Mouse (Mus musculus) B cell, adult 62 days (primary cell): ENCODE results near the gene Ager. TPM values are rescaled to one million over a fixed set of nuclear protein-coding genes. Genes with fewer than 3 reads are reported as not detected.

Experiments
- total RNA-seq: library from RNA; stranded (reverse); gene quantifications from 4 replicates; pipeline ENCODE4 v1.2.4, GENCODE M21; 2023

Ager gene
- 3.6 to 4.4 TPM (median 4.3 TPM) in 4 replicates for total RNA-seq

GRCm38 (mm10) chr17:34597566-34598095 lies at the start of gene Ager:
Ager (plus strand) TSS chr17:34597862.

DNA sequence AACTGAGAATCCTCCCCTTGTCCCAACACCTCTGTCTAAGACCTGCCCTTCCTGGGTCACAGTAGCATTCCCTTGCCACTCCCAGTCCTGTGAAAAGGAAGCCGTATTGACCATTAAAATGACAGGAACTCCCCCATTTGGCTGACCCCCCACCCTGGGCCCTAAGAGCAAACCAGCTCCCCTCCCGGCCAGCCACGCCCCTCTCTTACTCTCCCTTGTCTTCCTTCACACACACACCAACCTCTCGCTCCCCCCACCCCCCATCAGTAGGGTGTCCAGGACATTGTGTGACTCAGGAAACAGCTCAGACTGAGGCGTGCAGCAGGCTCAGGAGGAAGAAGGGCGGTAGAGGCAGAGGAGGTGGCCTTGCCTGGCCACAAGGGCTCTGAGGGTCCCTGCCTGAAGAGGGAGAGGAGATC lies 33.6 kb upstream of the Ager start, which contains the start of gene Notch4:
Notch4 (plus strand) TSS at position 266 of the 419 bp plus-strand sequence.

GRCm38 (mm10) chr17:34589681-34590101 lies 8.0 kb upstream of the Ager start, which contains the start of gene Gpsm3:
Gpsm3 (plus strand) TSS chr17:34589806.

DNA sequence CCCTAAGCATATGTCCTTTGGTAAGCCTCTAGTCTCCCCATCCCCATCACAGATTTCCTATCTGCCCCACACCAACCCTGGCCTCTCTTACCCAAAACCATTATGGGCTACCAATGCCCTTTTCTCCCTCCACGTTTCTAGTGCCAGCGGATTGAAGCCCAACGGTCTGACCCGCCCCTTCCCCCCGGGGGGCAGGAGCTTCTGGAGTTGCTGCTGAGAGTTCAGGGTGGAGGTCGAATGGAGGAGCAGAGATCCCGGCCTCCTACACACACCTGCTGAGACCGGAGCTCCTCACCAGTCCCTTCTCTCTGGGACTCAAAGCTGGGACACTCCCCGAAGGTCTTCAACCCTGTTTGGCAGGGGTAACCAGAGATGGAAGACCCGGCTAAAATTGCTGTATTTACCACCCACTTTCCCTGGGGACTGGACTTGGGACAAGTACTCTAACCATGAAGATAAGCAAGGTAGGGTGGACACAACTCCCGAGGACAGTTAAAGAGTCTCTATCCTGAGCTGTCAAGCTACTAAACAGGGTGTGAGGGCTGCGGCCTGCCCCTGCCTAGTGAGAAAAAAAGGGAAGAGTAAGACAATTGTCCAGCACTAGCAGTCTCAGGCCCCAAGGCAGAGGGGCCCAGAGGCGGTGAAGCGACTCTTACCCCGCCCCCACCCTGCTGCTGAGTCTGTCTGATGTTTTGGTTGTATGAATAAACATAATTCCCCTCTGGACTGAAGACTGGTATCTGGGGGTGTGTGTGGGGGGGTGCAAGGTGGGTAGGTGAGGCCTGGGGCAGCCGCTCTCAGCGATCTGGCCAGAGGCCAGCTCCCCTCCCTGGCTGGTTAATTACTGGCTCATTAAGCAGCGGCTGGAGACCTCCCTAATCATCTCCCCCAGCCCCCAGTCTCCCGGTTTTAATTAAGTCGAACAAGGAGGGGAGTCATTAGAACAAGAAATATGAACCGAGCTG lies 6.4 kb upstream of the Ager start, which contains the start of gene Pbx2:
Pbx2 (plus strand) TSS at position 238 of the 965 bp plus-strand sequence.

GRCm38 (mm10) chr17:34603375-34604060 lies 5.9 kb downstream of the Ager start, which contains the start of gene Rnf5:
Rnf5 (minus strand) TSS chr17:34603690.

GRCm38 (mm10) chr17:34604061-34604508 lies 6.4 kb downstream of the Ager start, which contains the start of gene Agpat1:
Agpat1 (plus strand) TSS chr17:34604262.

GRCm38 (mm10) chr17:34615871-34616270 lies 18.2 kb downstream of the Ager start, which contains the start of gene Egfl8:
Egfl8 (minus strand) TSS chr17:34615971.

DNA sequence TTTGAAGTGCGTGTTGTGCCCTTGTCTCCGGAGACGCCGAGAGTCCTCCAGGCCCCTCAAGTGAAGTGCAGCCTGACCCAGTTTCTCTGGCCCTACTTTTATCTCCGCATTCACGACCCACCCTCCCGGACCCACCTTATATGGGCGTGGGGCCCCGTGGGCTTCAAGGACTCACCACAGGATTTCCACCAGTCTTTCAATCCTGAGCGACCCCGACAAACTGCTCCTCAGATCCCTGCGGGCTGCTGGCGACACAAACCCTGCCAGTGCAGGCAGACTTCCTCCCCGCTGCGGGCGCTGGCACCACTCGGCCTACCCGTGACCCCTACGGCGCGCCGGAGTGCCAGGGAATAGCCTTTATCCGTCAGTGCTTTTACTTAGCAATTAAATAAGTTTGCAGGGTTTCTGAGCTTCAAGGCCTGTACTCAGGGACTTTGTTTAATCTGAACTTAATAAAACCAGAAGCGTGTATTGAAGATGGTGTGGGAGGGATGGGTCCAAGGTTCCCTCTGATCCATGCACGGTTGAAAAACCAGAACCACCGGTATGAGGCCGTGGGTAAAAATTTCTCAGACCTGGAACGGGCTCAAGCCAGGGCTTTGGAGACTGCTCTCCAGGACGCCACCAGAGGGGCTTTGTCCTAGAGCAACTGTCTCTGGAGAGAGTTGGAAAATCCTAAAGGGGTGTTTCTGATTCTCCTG lies 30.4 kb downstream of the Ager start, which contains the start of gene Ppt2:
Ppt2 (minus strand) TSS at position 568 of the 701 bp plus-strand sequence.

GRCm38 (mm10) chr17:34629221-34629751 lies 31.6 kb downstream of the Ager start, which contains the start of gene Prrt1:
Prrt1 (plus strand) TSS chr17:34629533.

DNA sequence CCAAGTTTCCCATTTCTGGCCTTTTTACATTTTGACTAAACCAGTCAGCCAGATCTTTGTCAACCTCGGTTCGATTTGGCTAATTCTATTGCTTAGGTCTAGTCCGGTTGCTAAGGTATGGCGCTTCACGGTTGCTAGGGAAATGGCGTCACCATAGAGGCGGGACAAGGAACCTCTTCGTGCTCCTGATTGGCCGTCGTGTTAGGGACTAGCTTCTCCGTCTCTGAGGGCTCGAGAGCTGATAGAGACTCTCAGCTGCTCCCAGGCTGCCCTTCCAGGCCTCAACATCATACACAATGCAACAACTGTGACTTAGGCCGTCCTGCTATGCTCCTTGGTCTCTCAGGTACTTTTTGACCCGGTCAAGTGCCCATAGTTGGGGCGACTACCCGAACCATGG lies 46.9 kb downstream of the Ager start, which contains the start of gene Fkbpl:
Fkbpl (plus strand) TSS at position 157 of the 400 bp plus-strand sequence.

DNA sequence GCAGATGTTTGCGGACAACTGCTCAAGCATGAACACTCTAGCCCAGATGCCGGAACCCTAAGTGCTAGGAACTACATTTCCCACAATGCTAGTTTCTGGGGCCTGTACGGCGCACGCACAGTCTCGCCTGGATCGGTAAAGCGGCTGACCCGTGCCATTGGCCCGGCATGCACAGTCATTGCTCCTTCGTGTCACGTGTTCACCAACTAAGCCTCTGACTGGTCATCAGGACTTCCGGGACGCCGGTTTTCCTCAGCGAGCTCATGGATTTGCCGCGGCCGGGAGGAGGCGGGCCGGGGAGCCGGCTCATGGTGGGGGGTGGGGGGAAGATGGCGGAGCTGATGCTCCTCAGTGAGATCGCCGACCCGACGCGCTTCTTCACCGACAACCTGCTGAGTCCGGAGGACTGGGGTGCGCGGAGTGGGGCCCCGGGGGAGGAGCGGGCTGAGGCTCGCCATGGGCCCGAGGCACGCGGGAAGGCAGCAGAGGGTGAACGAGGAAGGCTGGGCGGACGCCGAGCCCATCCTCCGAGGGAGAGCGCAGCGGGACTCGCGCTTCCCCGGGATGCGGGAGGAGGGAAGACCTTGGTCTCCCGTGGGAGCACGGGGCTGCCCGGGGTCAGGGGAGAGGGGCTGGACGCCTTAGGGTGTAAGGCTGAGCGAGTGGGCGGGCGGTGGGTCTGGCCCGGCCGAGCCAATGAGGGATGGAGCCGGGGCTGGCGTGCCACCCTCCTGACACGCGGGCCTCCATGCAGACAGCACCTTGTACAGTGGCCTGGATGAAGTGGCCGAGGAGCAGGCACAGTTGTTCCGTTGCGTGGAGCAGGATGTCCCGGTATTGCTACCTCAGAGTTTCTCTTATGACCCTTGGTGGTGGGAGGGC lies 49.5 kb downstream of the Ager start, which contains the start of gene Atf6b:
Atf6b (plus strand) TSS at position 241 of the 882 bp plus-strand sequence.

Other genes starting within 250 kb of the Ager start
- 8.7 to 12.1 TPM (median 11.4 TPM) in 4 replicates for gene Btnl2, start 243.0 kb upstream of the Ager start, total RNA-seq
- 2.4 to 4.0 TPM (median 3.3 TPM) in 4 replicates for gene Btnl1, start 220.7 kb upstream of the Ager start, total RNA-seq
- 15.9 to 24.9 TPM (median 20.4 TPM) in 4 replicates for gene BC051142, start 199.0 kb upstream of the Ager start, total RNA-seq
- not detected in 4 replicates for gene Btnl4, start 120.5 kb upstream of the Ager start, total RNA-seq
- not detected in 4 replicates for gene Btnl6, start 80.5 kb upstream of the Ager start, total RNA-seq
- gene Notch4, start 33.6 kb upstream of the Ager start, total RNA-seq, result 0.36 to 1.6 TPM (median 0.63 TPM) in 4 replicates
- 117 to 138 TPM (median 127 TPM) in 4 replicates for gene Gpsm3, start 8.1 kb upstream of the Ager start, total RNA-seq
- 47.4 to 53.9 TPM (median 53.5 TPM) in 4 replicates for gene Pbx2, start 6.6 kb upstream of the Ager start, total RNA-seq
- 25.6 to 33.1 TPM (median 27.8 TPM) in 4 replicates for gene Rnf5, start 5.8 kb downstream of the Ager start, total RNA-seq
- gene Agpat1, start 6.4 kb downstream of the Ager start, total RNA-seq, result 59.3 to 69.6 TPM (median 64.7 TPM) in 4 replicates
- not detected in 4 replicates for gene Egfl8, start 18.1 kb downstream of the Ager start, total RNA-seq
- gene Ppt2, start 30.6 kb downstream of the Ager start, total RNA-seq, result 2.5 to 3.9 TPM (median 3.0 TPM) in 4 replicates
- gene Prrt1, start 31.7 kb downstream of the Ager start, total RNA-seq, result 0.38 TPM in 1 of 4 replicates, not detected in the others
- gene Fkbpl, start 46.9 kb downstream of the Ager start, total RNA-seq, result 2.2 to 6.7 TPM (median 3.2 TPM) in 4 replicates
- 66.0 to 75.7 TPM (median 68.0 TPM) in 4 replicates for gene Atf6b, start 49.3 kb downstream of the Ager start, total RNA-seq
- gene Tnxb, start 72.7 kb downstream of the Ager start, total RNA-seq, result 0.09 to 0.19 TPM (median 0.13 TPM) in 4 replicates
- 1.5 to 2.8 TPM (median 2.1 TPM) in 4 replicates for gene C4b, start 146.0 kb downstream of the Ager start, total RNA-seq
- not detected in 4 replicates for gene Cyp21a1, start 206.7 kb downstream of the Ager start, total RNA-seq
- gene Stk19, start 239.1 kb downstream of the Ager start, total RNA-seq, result 70.2 to 78.8 TPM (median 74.6 TPM) in 4 replicates
- 83.3 to 87.2 TPM (median 86.2 TPM) in 4 replicates for gene Dxo, start 239.2 kb downstream of the Ager start, total RNA-seq